Mouse (Mus musculus): ENCODE measurements around the gene Adgrb2.

DNA sequence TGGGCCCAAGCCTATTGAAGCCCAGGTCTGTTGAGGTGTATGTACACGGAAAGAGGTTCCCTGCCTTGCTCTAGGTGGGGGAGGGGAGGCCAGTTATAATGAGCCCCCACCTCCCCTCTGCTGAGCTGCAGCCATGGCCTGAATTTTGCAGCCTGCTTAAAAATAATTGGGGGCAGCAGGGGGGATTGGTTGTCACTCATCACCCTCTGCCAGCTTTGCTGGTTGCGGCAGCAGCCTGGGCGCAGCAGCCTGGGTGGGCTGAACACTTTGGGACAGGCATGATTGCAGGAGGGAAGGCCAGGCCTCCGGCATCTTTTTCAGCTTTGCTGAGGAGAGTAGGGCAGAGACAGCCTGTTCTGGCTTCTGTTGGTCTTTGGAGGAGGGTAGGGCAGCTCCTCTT lies 5.3 kb downstream of the Adgrb2 start:
- TF ChIP-seq KAT2A (IDR thresholded peaks at IDR 0.05; ENCODE audit: insufficient replicate concordance, low read length) (no peak), USF2 (conservative IDR thresholded peaks at IDR 0.05; ENCODE audit: low read depth, low read length) (no peak), POLR2A (IDR thresholded peaks at IDR 0.05; ENCODE audit: low read depth, low read length) (no peak), EP300 (IDR thresholded peaks at IDR 0.05; ENCODE audit: low read length) (no peak), E2F4 (IDR thresholded peaks at IDR 0.05; ENCODE audit: insufficient replicate concordance, low read depth, low read length) (no peak), NRF1 (IDR thresholded peaks at IDR 0.05; ENCODE audit: low read depth, low read length) (no peak)

All from CH12.LX (cell line).